Mouse (Mus musculus): ENCODE data around the gene 2010003K11Rik.
A peak's percentile ranks its signal among the peaks of the same experiment; 100 is the strongest.

2010003K11Rik gene

DNA sequence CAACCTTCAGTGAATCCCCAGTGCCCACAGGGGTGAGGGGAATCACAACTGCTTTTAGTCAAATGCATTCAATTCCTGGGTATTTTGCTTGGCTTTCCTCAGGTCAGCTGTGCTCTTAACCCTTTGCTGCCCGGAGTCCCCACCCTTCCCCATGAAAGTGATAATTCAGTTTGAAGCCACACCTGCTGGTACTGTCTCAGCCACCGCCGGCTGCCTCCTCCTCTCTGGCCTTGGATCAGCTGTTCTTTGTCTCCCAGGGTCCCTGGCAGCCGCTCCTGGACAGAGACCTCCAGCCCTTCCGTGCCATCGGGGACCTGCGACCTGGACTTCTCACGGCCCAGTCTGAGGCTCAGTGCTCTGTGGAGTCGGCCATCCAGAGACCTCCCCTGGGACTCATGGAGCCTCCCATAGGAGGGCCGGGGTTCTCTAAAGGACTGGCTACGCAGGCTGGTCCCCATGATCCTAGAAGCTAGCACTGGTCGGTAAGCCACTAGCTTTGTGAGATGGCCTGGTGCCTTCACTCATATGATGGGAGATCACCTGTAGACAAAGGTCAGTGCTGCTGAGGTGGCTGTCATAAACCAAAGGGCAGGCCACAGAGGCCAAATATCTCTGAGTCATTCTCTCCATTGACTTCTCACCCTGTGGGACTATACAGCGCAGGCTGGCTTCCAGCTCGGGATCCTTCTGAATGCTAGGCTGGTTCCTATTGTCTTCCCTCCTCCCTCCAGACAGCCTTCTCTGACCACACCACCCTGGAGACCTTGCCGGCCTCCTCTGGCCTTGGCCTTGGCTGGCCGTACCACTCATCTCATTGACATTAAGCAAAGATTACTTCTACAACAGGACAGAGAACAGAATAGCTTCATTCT, at the start of gene 2010003K11Rik:
Gene 2010003K11Rik, minus strand, starts transcription at position 522 of the 872 bp plus-strand sequence.
- peak; percentile 54 for DNase-seq (ENCODE audit: low spot score)

- no peak for DNase-seq (ENCODE audit: low spot score)
Measured at GRCm38 (mm10) chr19:4547801-4548200, 49.4 kb upstream of the 2010003K11Rik start.

DNA sequence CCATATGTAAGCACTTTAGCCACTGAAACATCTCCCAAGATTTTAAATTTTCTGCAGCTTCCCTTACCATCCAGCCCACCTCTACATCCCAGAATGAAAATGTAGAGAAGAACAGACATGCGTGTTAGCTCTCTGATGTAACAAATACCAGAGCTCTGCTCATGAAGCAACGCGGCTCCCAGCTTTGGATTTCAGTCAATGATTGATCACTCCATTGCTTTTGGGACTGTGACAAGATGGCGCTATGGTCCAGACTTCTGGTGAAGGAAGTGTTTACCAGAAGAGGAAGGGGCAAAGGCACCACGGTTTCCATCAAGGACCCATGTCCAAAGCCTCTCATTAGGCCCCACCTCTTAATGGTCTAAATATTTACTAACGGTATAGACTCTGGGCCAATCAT, 47.5 kb upstream of the 2010003K11Rik start:
- no peak for DNase-seq (ENCODE audit: low spot score)

GRCm38 (mm10) chr19:4545091-4545490, 46.7 kb upstream of the 2010003K11Rik start:
- DNase-seq (ENCODE audit: low spot score), result no peak

GRCm38 (mm10) chr19:4542081-4542480, 43.7 kb upstream of the 2010003K11Rik start:
- DNase-seq (ENCODE audit: low spot score), result no peak

DNA sequence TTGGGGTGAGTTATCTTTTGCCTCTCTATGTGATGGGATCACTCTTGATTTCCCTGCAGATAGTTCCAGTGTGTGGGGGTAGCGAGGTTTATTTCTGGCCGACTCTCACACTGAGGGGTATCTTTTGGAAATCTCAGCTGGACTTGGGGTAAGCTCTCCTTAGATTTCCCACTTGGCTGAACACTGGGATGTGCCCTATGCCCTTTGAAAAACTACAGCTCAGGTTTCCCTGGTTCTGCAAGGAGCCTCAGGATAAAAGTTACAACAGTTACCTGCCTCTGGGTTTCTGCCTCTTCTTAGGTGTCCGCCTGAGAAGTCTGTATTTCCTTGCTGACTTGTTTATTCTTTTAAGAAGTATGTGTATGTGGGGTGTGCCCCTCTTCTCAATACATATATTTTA, 42.6 kb upstream of the 2010003K11Rik start:
- no peak for DNase-seq (ENCODE audit: low spot score)

DNA sequence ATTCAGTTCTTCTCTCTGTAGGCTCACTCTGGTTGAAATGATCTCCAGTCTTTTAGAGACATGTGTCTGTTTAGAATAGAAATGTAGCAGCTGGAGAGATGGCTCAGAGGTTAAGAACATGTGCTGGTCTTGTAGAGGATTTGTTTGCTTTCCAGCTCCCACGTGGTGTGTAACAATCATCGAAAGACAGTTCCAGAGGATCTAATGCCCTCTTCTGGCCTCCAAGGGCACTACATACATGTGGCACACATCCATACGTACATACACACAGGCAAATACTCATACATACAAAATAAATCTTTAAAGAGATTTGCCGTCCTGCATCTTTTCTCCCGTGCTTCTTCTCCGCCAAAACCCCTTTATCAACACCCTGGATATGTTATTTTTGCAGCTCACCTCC, 41.9 kb upstream of the 2010003K11Rik start:
- DNase-seq (ENCODE audit: low spot score), result no peak

DNA sequence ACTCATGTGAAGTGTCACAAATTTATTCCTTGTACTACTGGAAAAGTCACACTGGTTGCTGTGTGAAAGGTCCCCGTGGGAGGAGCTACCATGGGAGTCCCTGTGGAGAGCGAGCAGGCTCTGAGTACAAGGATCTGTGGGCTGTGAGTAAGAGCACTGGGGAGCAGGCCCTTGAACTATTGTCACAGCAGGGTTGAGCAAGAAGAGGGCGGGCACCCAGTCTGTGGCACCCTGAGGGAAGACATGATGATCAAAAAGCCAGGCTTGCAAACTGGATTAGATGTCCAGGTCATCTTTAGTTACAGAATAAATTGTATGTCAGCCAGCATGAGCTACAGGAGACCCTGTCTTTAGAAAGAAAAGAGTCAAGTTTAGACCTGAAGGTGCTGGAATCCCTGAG, 38.2 kb upstream of the 2010003K11Rik start:
- no peak for DNase-seq (ENCODE audit: low spot score)

DNA sequence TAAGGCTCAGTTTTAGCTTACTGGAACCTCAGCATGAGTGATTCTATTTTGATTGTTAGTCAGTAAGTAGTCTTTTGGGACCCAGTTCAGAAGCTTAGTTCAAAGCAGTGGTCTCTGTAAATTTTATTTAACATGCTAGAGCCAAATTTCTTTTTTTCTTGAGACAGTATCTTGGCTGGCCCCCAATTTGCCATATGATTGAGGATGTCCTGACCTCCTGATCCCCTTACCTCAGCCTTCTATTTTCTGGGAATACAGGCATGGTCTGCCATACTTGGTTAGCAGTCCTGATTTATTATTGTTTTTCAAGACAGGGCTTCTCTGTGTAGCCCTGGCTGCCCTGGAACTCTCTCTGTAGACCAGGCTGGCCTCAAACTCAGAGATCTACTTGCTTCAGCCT, 37.5 kb upstream of the 2010003K11Rik start:
- no peak for DNase-seq (ENCODE audit: low spot score)

DNA sequence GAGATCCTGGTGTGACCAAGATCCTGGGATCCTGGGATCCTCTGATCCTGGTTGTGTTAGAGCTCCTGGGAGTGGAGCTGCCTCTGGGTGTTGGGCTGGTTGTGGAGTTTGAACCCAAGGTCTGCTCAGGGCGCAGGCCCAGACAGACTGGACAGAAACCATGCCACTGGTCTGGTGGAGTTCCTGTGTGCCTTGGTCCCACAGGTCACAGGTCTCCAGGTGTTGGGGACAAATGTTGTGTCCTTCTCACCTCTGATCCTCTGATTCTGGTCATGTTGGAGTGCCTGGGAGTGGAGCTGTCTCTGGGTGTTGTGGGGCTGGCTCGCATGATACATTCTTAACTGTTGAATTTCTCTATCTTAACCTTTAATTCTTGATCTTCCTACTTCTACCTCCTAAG, 36.3 kb upstream of the 2010003K11Rik start:
- DNase-seq (ENCODE audit: low spot score), result no peak

DNA sequence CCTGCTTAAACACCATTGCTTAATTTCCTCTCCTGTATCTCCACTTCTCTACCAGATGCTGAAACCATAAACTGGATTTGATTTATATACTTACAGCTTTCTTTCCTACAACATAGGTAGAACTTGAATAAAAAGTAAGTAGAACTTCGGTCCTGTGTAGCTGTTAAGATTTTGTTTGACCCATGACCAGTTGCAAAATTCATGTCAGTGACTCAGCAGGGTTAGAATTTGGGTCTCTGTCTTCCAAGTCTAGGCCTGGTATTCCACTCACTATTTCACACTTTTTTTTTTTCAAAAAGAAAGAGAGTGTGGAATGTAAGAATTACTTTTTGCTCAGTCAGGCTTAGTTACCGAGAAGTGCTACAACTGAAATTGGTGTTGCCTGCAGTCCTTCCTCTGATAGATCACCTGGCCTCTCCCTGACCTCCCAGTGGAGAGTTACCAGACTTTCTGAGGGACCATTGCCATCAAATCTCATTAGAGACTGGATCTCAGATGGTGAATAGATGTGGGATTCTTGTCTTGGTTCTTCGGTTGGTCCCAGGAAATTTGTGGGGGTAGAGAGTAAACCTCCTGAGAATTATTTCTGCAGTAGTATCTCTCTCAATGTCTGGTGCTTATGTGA, 23.2 kb upstream of the 2010003K11Rik start:
- DNase-seq (ENCODE audit: low spot score), result no peak

GRCm38 (mm10) chr19:4517483-4517882, 19.1 kb upstream of the 2010003K11Rik start:
- no peak for DNase-seq (ENCODE audit: low spot score)

DNA sequence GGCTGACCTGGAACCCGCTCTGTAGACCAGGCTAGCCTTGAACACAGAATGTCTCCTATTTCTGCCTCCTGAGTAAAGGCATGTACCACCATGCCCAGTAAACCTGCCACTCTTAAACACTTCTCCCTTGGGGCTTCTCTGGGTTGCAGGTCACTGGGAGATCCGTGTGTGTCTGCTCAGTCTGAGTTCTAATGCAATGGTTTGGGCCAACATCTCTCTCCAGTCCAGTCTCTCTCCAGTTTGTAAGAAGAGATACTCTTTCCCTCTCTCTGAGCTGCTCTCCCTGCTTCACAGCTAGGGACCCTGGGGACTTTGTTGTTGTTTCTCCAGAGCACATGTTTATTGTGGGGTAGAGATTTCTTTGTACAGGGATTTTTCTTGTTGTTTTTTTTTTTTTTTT, 17.9 kb upstream of the 2010003K11Rik start:
- no peak for DNase-seq (ENCODE audit: low spot score)

DNA sequence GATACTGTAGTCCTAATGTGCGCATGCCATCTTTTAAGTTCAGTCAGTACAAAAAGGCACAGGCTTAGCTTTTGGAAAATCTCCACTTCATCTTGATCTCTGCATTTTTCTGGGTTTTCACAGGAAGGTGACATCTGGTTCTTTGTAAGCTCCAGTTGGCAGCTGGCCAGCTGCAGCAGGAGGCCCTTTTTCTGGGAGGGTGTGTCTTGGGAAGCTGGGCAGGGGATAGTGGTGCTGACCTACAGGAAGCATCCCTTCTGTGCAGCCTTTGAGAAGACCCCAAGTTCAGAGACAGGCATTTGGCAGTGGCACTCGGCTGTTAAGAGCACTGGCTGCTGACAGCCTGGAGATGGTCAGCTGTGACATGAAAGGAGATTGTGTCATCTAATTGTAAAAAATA, 17.4 kb upstream of the 2010003K11Rik start:
- no peak for DNase-seq (ENCODE audit: low spot score)

- no peak for DNase-seq (ENCODE audit: low spot score)
Measured at GRCm38 (mm10) chr19:4513236-4513858, 15.0 kb upstream of the 2010003K11Rik start.

- DNase-seq (ENCODE audit: low spot score), result no peak
Measured at GRCm38 (mm10) chr19:4511116-4511841, 12.9 kb upstream of the 2010003K11Rik start.

GRCm38 (mm10) chr19:4509986-4510963, 11.9 kb upstream of the 2010003K11Rik start, which contains the start of gene Pcx:
Gene Pcx, plus strand, starts transcription at chr19:4510472.
- DNase-seq (ENCODE audit: low spot score), result peak; percentile 100

- DNase-seq (ENCODE audit: low spot score), result no peak
Measured at GRCm38 (mm10) chr19:4507746-4508145, 9.4 kb upstream of the 2010003K11Rik start.

GRCm38 (mm10) chr19:4504830-4505229, 6.4 kb upstream of the 2010003K11Rik start:
- no peak for DNase-seq (ENCODE audit: low spot score)

DNA sequence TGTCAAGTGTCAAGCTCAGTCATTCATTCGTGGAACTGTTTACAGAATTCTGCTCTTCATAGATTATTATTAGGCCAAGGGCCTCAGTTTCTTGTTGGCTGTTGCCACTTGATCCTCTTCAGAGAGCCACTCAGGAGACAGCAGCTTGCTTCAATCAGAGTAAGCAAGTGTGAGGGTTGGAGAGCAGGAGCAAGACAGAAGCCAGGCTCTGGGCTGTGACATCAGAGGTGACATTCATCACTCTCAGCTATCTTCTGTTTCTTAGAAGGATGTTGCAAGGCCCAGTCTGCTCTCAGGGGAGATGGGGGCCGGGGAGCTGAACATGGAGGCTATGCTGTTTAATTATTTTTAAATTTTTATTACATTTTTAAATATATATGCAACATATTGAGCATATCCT, 4.3 kb upstream of the 2010003K11Rik start:
- no peak for DNase-seq (ENCODE audit: low spot score)
